Mouse (Mus musculus) lung, embryonic 14.5 days (tissue): Measurements from ENCODE around the gene Dhdds. TPM values are rescaled to one million over a fixed set of nuclear protein-coding genes. Genes with fewer than 3 reads are reported as not detected.

Source experiments
- ATAC-seq: fragments of 200-750 bp; cut with Nextera tagmentation; 2 replicates; pipeline ENCODE4 v1.8.0; 2017; ENCODE audit warnings: mild to moderate bottlenecking, moderate TSS enrichment, moderate library complexity; ENCODE audit not compliant: insufficient read depth
- DNase-seq: peaks from one replicate; pipeline ENCODE4 v3.0.0-alpha.2; 2015
- H3K27ac ChIP-seq: fragments of 300-500 bp; sonication (generic); 2 replicates; pipeline ENCODE4 v1.5.1; 2014; ENCODE audit warnings: low read depth, mild to moderate bottlenecking, moderate library complexity
- H3K27me3 ChIP-seq: fragments of 300-500 bp; sonication (generic); 2 replicates; pipeline ENCODE4 v1.6.1; 2014; ENCODE audit warnings: low read length, control low read depth; ENCODE audit not compliant: insufficient read depth
- H3K36me3 ChIP-seq: fragments of 300-500 bp; sonication (generic); 2 replicates; pipeline ENCODE4 v1.6.1; 2014; ENCODE audit warnings: control low read depth; ENCODE audit not compliant: insufficient read depth
- H3K4me1 ChIP-seq: fragments of 300-500 bp; sonication (generic); 2 replicates; pipeline ENCODE4 v1.6.1; 2014; ENCODE audit warnings: antibody characterized with exemption, control low read depth; ENCODE audit not compliant: insufficient read depth
- H3K4me2 ChIP-seq: fragments of 300-500 bp; sonication (generic); 2 replicates; pipeline ENCODE4 v1.6.1; 2014; ENCODE audit warnings: mild to moderate bottlenecking
- H3K4me3 ChIP-seq: fragments of 300-500 bp; sonication (generic); 2 replicates; pipeline ENCODE4 v1.5.1; 2014; ENCODE audit warnings: low read depth, low read length
- H3K9ac ChIP-seq: fragments of 300-500 bp; sonication (generic); 2 replicates; pipeline ENCODE4 v1.6.1; 2014
- H3K9me3 ChIP-seq: fragments of 300-500 bp; sonication (generic); 2 replicates; pipeline ENCODE4 v1.6.1; 2016; ENCODE audit warnings: low read depth, low read length, control low read depth
- CTCF ChIP-seq: IDR thresholded peaks from 2 replicates; pipeline ENCODE4 v1.5.1; 2016; ENCODE audit warnings: antibody characterized with exemption, low read depth
- WGBS: fragments of 180-500 bp; shearing (Covaris S2); extraction: QIAGEN DNeasy Blood & Tissue Kit; methylation state at CpG from one replicate; pipeline ENCODE4 v1.1.7; 2014; 5-methylcytosine and 5-hydroxymethylcytosine counted together
- polyA plus RNA-seq: library from polyadenylated mRNA; unstranded; fragments of >200 nt; fragmentation: Nextera tagmentation; extraction: Ambion mirVana; gene quantifications from 2 replicates; pipeline ENCODE4 v1.2.1, GENCODE M21; 2014

The Dhdds gene
- polyA plus RNA-seq, 1 experiment from 2014 or later = 43.7 TPM

GRCm38 (mm10) chr4:134019641-134020351, 19.1 kb upstream of the Dhdds start:
- H3K27me3 ChIP-seq = peaks cover 42% of the 10 kb centered on the region
- no peak overlapping the region for H3K4me2 ChIP-seq

GRCm38 (mm10) chr4:134019210-134019609, 18.5 kb upstream of the Dhdds start:
- H3K4me3 ChIP-seq = no peak overlapping the region
- WGBS = 0% methylated on average over 9 of the region's 10 CpGs
- peaks cover 42% of the 10 kb centered on the region for H3K27me3 ChIP-seq
- no peak for TF ChIP-seq CTCF
- no peak overlapping the region for H3K27ac ChIP-seq
- H3K9me3 ChIP-seq = no peaks in the 10 kb centered on the region
- ATAC-seq (no peak), DNase-seq (no peak)
- H3K4me2 ChIP-seq = no peak overlapping the region
- no peaks in the 10 kb centered on the region for H3K4me1 ChIP-seq
- no peak overlapping the region for H3K9ac ChIP-seq
- H3K36me3 ChIP-seq = no peaks in the 10 kb centered on the region

More at GRCm38 (mm10) chr4:134019641-134020351, 19.1 kb upstream of the Dhdds start:
- WGBS = 4% methylated on average over 16 of the region's 16 CpGs
- Histone ChIP-seq H3K4me3 (no peak overlapping the region), H3K9ac (no peak overlapping the region), H3K4me1 (no peaks in the 10 kb centered on the region), H3K36me3 (no peaks in the 10 kb centered on the region), H3K27ac (no peak overlapping the region), H3K9me3 (no peaks in the 10 kb centered on the region)
- DNase-seq = no peak
- TF ChIP-seq CTCF = no peak
- no peak for ATAC-seq

GRCm38 (mm10) chr4:134018779-134019145, 18.0 kb upstream of the Dhdds start, which contains the start of gene Lin28a:
TSS of gene Lin28a (minus strand) at chr4:134018841.
- Histone ChIP-seq H3K36me3 (no peaks in the 10 kb centered on the region), H3K4me3 (peak within 1 kb of the TSS; percentile 21), H3K9ac (no peak within 1 kb of the TSS), H3K4me2 (peak within 1 kb of the TSS; percentile 45), H3K27ac (no peak within 1 kb of the TSS), H3K4me1 (no peaks in the 10 kb centered on the region), H3K9me3 (no peaks in the 10 kb centered on the region), H3K27me3 (peaks cover 42% of the 10 kb centered on the region)
- no peak for DNase-seq
- no peak for TF ChIP-seq CTCF
- ATAC-seq = no peak
- 0% methylated on average over 9 of the region's 9 CpGs for WGBS

GRCm38 (mm10) chr4:134018038-134018778, 17.5 kb upstream of the Dhdds start:
- under 1% methylated on average over 46 of the region's 46 CpGs for WGBS
- Histone ChIP-seq H3K9me3 (no peaks in the 10 kb centered on the region), H3K4me3 (peak overlapping the region; percentile 21), H3K4me2 (peak overlapping the region; percentile 45), H3K27me3 (peaks cover 42% of the 10 kb centered on the region), H3K9ac (no peak overlapping the region), H3K27ac (no peak overlapping the region), H3K4me1 (no peaks in the 10 kb centered on the region), H3K36me3 (no peaks in the 10 kb centered on the region)
- TF ChIP-seq CTCF = no peak
- DNase-seq (no peak), ATAC-seq (no peak)

GRCm38 (mm10) chr4:134017201-134017865, 16.6 kb upstream of the Dhdds start:
- no peak for TF ChIP-seq CTCF
- Histone ChIP-seq H3K27ac (no peak overlapping the region), H3K9me3 (no peaks in the 10 kb centered on the region), H3K27me3 (peaks cover 44% of the 10 kb centered on the region), H3K4me3 (peak overlapping the region; percentile 21), H3K4me2 (peak overlapping the region; percentile 45; the same call in 1 of the 2 replicates), H3K4me1 (no peaks in the 10 kb centered on the region), H3K9ac (no peak overlapping the region), H3K36me3 (no peaks in the 10 kb centered on the region)
- 5% methylated on average over 21 of the region's 21 CpGs for WGBS
- DNase-seq (no peak), ATAC-seq (no peak)

- Histone ChIP-seq H3K27ac (no peak overlapping the region), H3K4me3 (no peak overlapping the region), H3K4me2 (no peak overlapping the region), H3K9ac (no peak overlapping the region), H3K27me3 (peaks cover 45% of the 10 kb centered on the region), H3K4me1 (no peaks in the 10 kb centered on the region), H3K36me3 (no peaks in the 10 kb centered on the region), H3K9me3 (no peaks in the 10 kb centered on the region)
- no peak for TF ChIP-seq CTCF
- no peak for ATAC-seq
- DNase-seq = no peak
- 3% methylated on average over 8 of the region's 8 CpGs for WGBS
Observed at GRCm38 (mm10) chr4:134016767-134017166, 16.0 kb upstream of the Dhdds start.

GRCm38 (mm10) chr4:134016208-134016607, 15.5 kb upstream of the Dhdds start:
- ATAC-seq = no peak
- Histone ChIP-seq H3K36me3 (no peaks in the 10 kb centered on the region), H3K4me1 (no peaks in the 10 kb centered on the region), H3K27me3 (peaks cover 45% of the 10 kb centered on the region), H3K9me3 (no peaks in the 10 kb centered on the region), H3K4me2 (no peak overlapping the region), H3K9ac (no peak overlapping the region), H3K27ac (no peak overlapping the region), H3K4me3 (no peak overlapping the region)
- WGBS = 14% methylated on average over 7 of the region's 7 CpGs
- no peak for TF ChIP-seq CTCF
- DNase-seq = no peak
